Mouse (Mus musculus) neural tube, embryonic 11.5 days (tissue): Measurements from ENCODE around the gene Selenos. TPM values are rescaled to one million over a fixed set of nuclear protein-coding genes. Genes with fewer than 3 reads are reported as not detected.

Experiments
- polyA plus RNA-seq: library from polyadenylated mRNA; unstranded; fragments of >200 nt; fragmentation: Nextera tagmentation; extraction: Ambion mirVana; gene quantifications from 2 replicates; pipeline ENCODE4 v1.2.1, GENCODE M21; 2014

The Selenos gene
- polyA plus RNA-seq, 1 experiment from 2014 or later, result 88.8 TPM

Other genes starting within 250 kb of the Selenos start
- 2.7 and 3.5 TPM in 2 replicates for gene Pcsk6, start 217.9 kb upstream of the Selenos start, polyA plus RNA-seq
- not detected in 2 replicates for gene Gm45213, start 36.0 kb upstream of the Selenos start, polyA plus RNA-seq
- gene Snrpa1, start 20.6 kb upstream of the Selenos start, polyA plus RNA-seq, result 212 and 239 TPM in 2 replicates
- 20.5 and 21.1 TPM in 2 replicates for gene Chsy1, start 29.9 kb downstream of the Selenos start, polyA plus RNA-seq